ENCODE assay signal across 8 mouse cellular contexts in genomic region chr4:141874111-141874600, GRCm38 (mm10). TPM values are rescaled to one million over a fixed set of nuclear protein-coding genes. Genes with fewer than 3 reads are reported as not detected.
DNase-seq lines count a peak whose midpoint lies in the region; ATAC-seq and TF ChIP-seq lines count a peak whose summit lies in the region.

No protein-coding gene starts in this region.

- DNase-seq in spleen, adult 2 months (ENCODE audit: low read depth in 1 of 2, low spot score in 2 of 2) = no peak
- DNase-seq in spleen, postnatal 14 days (ENCODE audit: low spot score in 2 of 2) = no peak
- no peak for DNase-seq in embryonic facial prominence, embryonic 14.5 days (ENCODE audit: low spot score)
- no peak for DNase-seq in limb, embryonic 10.5 days (ENCODE audit: low spot score)
- no peak for DNase-seq in adrenal gland, postnatal 36 days
- no peak for DNase-seq in urinary bladder, postnatal 4 days (ENCODE audit: low spot score in 2 of 2)

- WGBS in spleen, adult 2 months = under 1% methylated on average over 19 of the region's 19 CpGs
- WGBS in embryonic facial prominence, embryonic 14.5 days = 2% methylated on average over 18 of the region's 19 CpGs
- WGBS in limb, embryonic 10.5 days = 2% methylated on average over 19 of the region's 19 CpGs
- under 1% methylated on average over 19 of the region's 19 CpGs for WGBS in olfactory bulb, adult 2 months

- peak overlapping the region; percentile 84 for H3K4me3 ChIP-seq in spleen, adult 2 months (ENCODE audit: extremely low read depth, insufficient read depth, insufficient read length)
- H3K4me3 ChIP-seq in embryonic facial prominence, embryonic 14.5 days (ENCODE audit: low read depth, low read length) = peak overlapping the region; percentile 85
- H3K4me3 ChIP-seq in limb, embryonic 10.5 days = peak overlapping the region; percentile 81
- peak overlapping the region; percentile 87 for H3K4me3 ChIP-seq in olfactory bulb, adult 2 months (ENCODE audit: insufficient read depth, low read depth, low read length)

- peak overlapping the region; percentile 83 for H3K9ac ChIP-seq in embryonic facial prominence, embryonic 14.5 days (ENCODE audit: low read depth, low read length)

- ATAC-seq in embryonic facial prominence, embryonic 14.5 days (ENCODE audit: low read depth) = peak; percentile 26; the same call in 1 of the 2 replicates
- ATAC-seq in megakaryocyte progenitor cell, adult 5-6 weeks (replicated peaks; ENCODE audit: poor library complexity) = no peak; the same call in 1 of the 2 replicates

- H3K27me3 ChIP-seq in spleen, adult 2 months (ENCODE audit: control insufficient read depth, insufficient read depth, low read length) = no peaks in the 10 kb centered on the region
- H3K27me3 ChIP-seq in embryonic facial prominence, embryonic 14.5 days (replicated peaks; ENCODE audit: control insufficient read depth, insufficient read depth, low read length) = 0 out of 2 replicates have a peak, but pooled peaks cover 7% of the 10 kb centered on the region
- peaks cover 43% of the 10 kb centered on the region for H3K27me3 ChIP-seq in limb, embryonic 10.5 days (ENCODE audit: low read depth, poor library complexity, severe bottlenecking)

- peaks cover 9% of the 10 kb centered on the region for H3K4me1 ChIP-seq in spleen, adult 2 months (ENCODE audit: control insufficient read depth, insufficient read depth, insufficient read length)
- H3K4me1 ChIP-seq in embryonic facial prominence, embryonic 14.5 days (ENCODE audit: control insufficient read depth, insufficient read depth, low read length) = peaks cover 24% of the 10 kb centered on the region
- peaks cover 40% of the 10 kb centered on the region for H3K4me1 ChIP-seq in limb, embryonic 10.5 days
- peaks cover 52% of the 10 kb centered on the region for H3K4me1 ChIP-seq in olfactory bulb, adult 2 months (ENCODE audit: control insufficient read depth, insufficient read depth, low read length)

- H3K36me3 ChIP-seq in spleen, adult 2 months (ENCODE audit: control insufficient read depth, insufficient read depth, low read length) = peaks cover 2% of the 10 kb centered on the region; the same call in 1 of the 2 replicates
- no peaks in the 10 kb centered on the region for H3K36me3 ChIP-seq in embryonic facial prominence, embryonic 14.5 days (ENCODE audit: control insufficient read depth, insufficient read depth, low read length)
- no peaks in the 10 kb centered on the region for H3K36me3 ChIP-seq in limb, embryonic 10.5 days

- H3K9me3 ChIP-seq in embryonic facial prominence, embryonic 14.5 days (ENCODE audit: control insufficient read depth, low read length) = no peaks in the 10 kb centered on the region
- H3K9me3 ChIP-seq in limb, embryonic 10.5 days (replicated peaks) = no peaks in the 10 kb centered on the region

- TF ChIP-seq CTCF in spleen, adult 2 months (IDR thresholded peaks at IDR 0.05; ENCODE audit: extremely low read depth, insufficient read depth, insufficient read length, insufficient replicate concordance) = no peak
- TF ChIP-seq CTCF in olfactory bulb, adult 2 months (IDR thresholded peaks at IDR 0.05; ENCODE audit: insufficient read depth, low read depth, low read length) = no peak

- peak overlapping the region; percentile 73 for H3K4me2 ChIP-seq in embryonic facial prominence, embryonic 14.5 days (ENCODE audit: low read depth, low read length)

- no peak for TF ChIP-seq POLR2A in spleen, adult 2 months (IDR thresholded peaks at IDR 0.05; ENCODE audit: low read depth, low read length)
- no peak for TF ChIP-seq POLR2A in olfactory bulb, adult 2 months (IDR thresholded peaks at IDR 0.05; ENCODE audit: insufficient read depth, low read depth, low read length)

- H3K27ac ChIP-seq in spleen, adult 2 months (ENCODE audit: insufficient read depth, low read length) = peak overlapping the region; percentile 38
- H3K27ac ChIP-seq in embryonic facial prominence, embryonic 14.5 days (replicated peaks; ENCODE audit: low read depth, low read length) = no peak overlapping the region
- peak overlapping the region; percentile 83 for H3K27ac ChIP-seq in limb, embryonic 10.5 days
- H3K27ac ChIP-seq in olfactory bulb, adult 2 months (ENCODE audit: insufficient read depth, low read depth, low read length) = peak overlapping the region; percentile 34

RNA-seq across cellular contexts. Expression of gene Efhd2, which starts 0.6 kb away (rescaled TPM):
- 108 and 129 TPM in 2 replicates for polyA plus RNA-seq in spleen, adult 2 months (2012; rRNA removed)
- polyA plus RNA-seq in embryonic facial prominence, embryonic 14.5 days (2014; fragmentation: Nextera tagmentation; extraction: Ambion mirVana) = 61.6 and 62.1 TPM in 2 replicates
- 33.7 and 35.1 TPM in 2 replicates for polyA plus RNA-seq in limb, embryonic 10.5 days (2016; fragmentation: Nextera tagmentation; extraction: Ambion mirVana)
- polyA plus RNA-seq in olfactory bulb, adult 2 months (2012; ENCODE audit: insufficient read depth, insufficient read length, low replicate concordance, missing spikeins) = not detected in 2 replicates
- 10 to 100 TPM; 23.1 to 29.1 TPM for total RNA-seq in adrenal gland, postnatal 36 days (2021)
- 42.2 and 49.9 TPM in 2 replicates for total RNA-seq in megakaryocyte progenitor cell, adult 5-6 weeks (2015)
- 53.6 and 58.1 TPM in 2 replicates for total RNA-seq in megakaryocyte progenitor cell, adult 5-6 weeks (2017)

RNA-seq across cellular contexts. Expression of gene Ctrc, which starts 28.0 kb away (rescaled TPM):
- 84.6 and 1,887 TPM in 2 replicates for polyA plus RNA-seq in spleen, adult 2 months (2012; rRNA removed)
- not detected in 2 replicates for polyA plus RNA-seq in embryonic facial prominence, embryonic 14.5 days (2014; fragmentation: Nextera tagmentation; extraction: Ambion mirVana)
- not detected in 2 replicates for polyA plus RNA-seq in limb, embryonic 10.5 days (2016; fragmentation: Nextera tagmentation; extraction: Ambion mirVana)
- not detected in 2 replicates for polyA plus RNA-seq in olfactory bulb, adult 2 months (2012; ENCODE audit: insufficient read depth, insufficient read length, low replicate concordance, missing spikeins)
- total RNA-seq in adrenal gland, postnatal 36 days (2021) = not detected
- not detected in 2 replicates for total RNA-seq in megakaryocyte progenitor cell, adult 5-6 weeks (2015)
- not detected in 2 replicates for total RNA-seq in megakaryocyte progenitor cell, adult 5-6 weeks (2017)

RNA-seq across cellular contexts. Expression of gene Cela2a, which starts 48.2 kb away (rescaled TPM):
- polyA plus RNA-seq in spleen, adult 2 months (2012; rRNA removed) = 18,445 and 18,883 TPM in 2 replicates
- not detected in 2 replicates for polyA plus RNA-seq in embryonic facial prominence, embryonic 14.5 days (2014; fragmentation: Nextera tagmentation; extraction: Ambion mirVana)
- not detected in 2 replicates for polyA plus RNA-seq in limb, embryonic 10.5 days (2016; fragmentation: Nextera tagmentation; extraction: Ambion mirVana)
- not detected in 2 replicates for polyA plus RNA-seq in olfactory bulb, adult 2 months (2012; ENCODE audit: insufficient read depth, insufficient read length, low replicate concordance, missing spikeins)
- total RNA-seq in adrenal gland, postnatal 36 days (2021) = not detected
- total RNA-seq in megakaryocyte progenitor cell, adult 5-6 weeks (2015) = not detected in 2 replicates
- not detected in 2 replicates for total RNA-seq in megakaryocyte progenitor cell, adult 5-6 weeks (2017)

Comparison
In these comparisons a context has a peak if more than half of its experiments do, and no peak if none do; other contexts are left out.
1. RNA of gene Ctrc, which starts 28.0 kb away (polyA plus RNA-seq): 84.6 to 1,887 TPM in spleen, adult 2 months; not detected in embryonic facial prominence, embryonic 14.5 days, not detected in limb, embryonic 10.5 days and not detected in olfactory bulb, adult 2 months; every median in the first group is over 10 times any median in the second.
2. RNA of gene Cela2a, which starts 48.2 kb away (polyA plus RNA-seq): 18,445 to 18,883 TPM in spleen, adult 2 months; not detected in embryonic facial prominence, embryonic 14.5 days, not detected in limb, embryonic 10.5 days and not detected in olfactory bulb, adult 2 months; every median in the first group is over 1,000 times any median in the second.
3. Peak in every context shown above with its lines, with median percentiles within 50 percentile points of each other: H3K4me3 ChIP-seq.